Mouse (Mus musculus) retina, embryonic 14.5 days (tissue): ENCODE results near the gene Sfi1.
A peak's percentile ranks its signal among the peaks of the same experiment; 100 is the strongest.
"Not testable (repeated sequence)": the region's sequence is repeated elsewhere in the genome, so short reads cannot be mapped to it uniquely, and the experiment has no call there.

ENCODE experiments used
- DNase-seq: peaks from one replicate; pipeline ENCODE4 v3.0.0-alpha.2; 2015; ENCODE audit warnings: low spot score

Sfi1 gene

DNA sequence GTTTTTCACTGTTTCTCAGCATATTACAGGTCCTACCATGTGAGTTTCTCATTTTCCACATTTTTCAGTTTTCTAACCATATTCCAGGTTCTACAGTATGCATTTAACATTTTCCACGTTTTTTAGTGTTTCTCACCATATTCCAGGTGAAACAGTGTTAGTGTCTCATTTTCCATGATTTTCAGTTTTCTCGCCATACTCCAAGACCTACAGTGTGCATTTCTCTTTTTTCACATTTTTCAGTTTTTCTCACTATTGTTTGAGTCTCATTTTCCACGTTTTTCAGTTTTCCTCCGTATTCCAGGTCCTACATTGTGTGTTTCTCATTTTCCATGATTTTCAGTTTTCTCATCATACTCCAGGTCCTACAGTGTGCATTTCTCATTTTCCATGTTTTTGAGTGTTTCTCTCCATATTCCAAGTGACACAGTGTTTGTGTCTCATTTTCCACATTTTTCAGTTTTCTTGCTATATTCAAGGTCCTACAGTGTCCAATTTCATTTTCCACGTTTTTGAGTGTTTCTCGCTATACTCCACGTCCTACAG is 89.6 kb downstream of the Sfi1 start:
- DNase-seq, result no peak

DNA sequence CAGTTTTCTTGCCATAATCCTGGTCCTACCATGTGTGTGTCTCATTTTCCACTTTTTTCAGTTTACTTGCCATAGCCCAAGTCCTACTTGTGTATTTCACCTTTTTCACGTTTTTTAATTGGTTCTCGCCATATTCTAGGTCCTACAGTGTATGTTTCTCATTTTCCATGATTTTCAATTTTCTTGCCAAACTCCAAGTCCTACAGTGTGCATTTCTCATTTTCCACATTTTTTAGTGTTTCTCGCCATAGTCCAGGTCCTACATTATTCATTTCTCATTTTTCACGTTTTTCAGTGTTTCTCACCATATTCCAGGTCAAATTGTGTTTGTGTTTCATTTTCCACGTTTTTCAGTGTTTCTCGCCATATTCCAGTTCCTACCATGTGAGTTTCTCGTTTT is 90.6 kb downstream of the Sfi1 start:
- not testable (repeated sequence) for DNase-seq

DNA sequence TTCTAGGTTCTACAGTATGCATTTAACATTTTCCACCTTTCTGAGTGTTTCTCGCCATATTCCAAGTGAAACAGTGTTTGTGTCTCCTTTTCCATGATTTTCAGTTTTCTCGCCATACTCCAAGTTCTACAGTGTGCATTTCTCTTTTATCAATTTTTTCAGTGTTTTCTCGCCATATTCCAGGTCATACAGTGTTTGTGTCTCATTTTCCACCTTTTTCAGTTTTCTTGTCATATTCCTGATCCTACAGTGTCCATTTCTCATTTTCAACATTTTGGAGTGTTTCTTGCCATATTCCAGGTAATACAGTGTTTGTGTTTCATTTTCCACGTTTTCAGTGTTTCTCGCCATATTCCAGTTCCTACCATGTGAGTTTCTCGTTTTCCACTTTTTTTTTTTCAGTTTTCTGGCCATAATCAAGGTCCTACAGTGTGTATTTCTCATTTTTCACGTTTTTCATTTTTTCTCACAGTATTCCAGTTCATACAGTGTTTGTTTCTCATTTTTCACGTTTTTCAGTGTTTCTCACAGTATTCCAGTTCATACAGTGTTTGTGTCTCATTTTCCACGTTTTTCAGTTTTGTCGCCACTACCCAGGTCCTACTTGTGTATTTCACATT is 91.3 kb downstream of the Sfi1 start:
- no peak for DNase-seq

DNA sequence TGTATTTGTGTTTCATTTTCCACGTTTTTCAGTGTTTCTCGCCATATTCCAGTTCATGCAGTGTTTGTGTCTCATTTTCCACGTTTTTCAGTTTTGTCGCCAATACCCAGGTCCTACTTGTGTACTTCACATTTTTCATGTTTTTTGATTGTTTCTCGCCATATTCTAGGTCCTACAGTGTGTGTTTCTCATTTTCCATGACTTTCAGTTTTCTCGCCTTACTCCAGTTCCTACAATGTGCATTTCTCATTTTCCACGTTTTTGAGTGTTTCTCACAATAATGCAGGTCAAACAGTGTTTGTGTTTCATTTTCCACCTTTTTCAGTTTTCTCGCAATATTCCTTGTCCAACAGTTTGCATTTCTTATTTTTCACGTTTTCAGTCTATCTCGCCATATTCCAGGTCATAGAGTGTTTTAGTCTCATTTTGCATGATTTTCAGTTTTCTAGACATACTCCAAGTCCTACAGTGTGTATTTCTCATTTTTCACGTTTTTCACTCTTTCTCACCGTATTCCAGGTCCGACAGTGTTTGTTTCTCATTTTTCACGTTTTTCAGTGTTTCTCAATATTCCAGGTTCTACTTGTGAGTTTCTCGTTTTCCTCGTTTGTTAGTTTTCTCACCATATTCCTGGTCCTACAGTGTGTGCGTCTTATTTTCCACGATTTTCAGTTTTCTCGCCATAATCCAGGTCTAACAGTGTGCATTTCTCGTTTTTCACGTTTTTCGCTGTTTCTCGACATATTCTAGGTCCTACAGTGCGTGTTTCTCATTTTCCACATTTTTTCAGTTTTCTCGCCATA is 92.0 kb downstream of the Sfi1 start:
- DNase-seq, result no peak

DNA sequence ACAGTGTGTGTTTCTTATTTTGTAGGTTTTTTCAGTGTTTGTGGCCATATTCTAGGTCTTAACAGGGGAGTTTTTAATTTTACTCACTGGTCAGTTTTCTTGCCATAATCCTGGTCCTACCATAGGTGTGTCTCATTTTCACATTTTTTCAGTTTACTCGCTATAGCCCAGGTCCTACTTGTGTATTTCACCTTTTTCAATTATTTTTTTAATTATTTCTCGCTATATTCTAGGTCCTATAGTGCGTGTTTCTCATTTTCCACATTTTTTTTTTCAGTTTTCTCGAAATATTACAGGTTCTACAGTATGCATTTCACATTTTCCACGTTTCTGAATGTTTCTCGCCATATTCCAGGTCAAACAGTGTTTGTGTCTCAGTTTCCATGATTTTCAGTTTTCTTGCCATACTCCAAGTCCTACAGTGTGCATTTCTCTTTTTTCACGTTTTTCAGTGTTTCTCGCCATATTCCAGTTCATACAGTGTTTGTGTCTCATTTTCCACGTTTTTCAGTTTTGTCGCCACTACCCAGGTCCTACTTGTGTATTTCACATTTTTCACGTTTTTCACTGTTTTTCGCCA is 93.1 kb downstream of the Sfi1 start:
- peak; percentile 21 for DNase-seq
